Mouse (Mus musculus): ENCODE measurements around the gene Unc119b. TPM values are rescaled to one million over a fixed set of nuclear protein-coding genes. Genes with fewer than 3 reads are reported as not detected.
"Not testable (repeated sequence)": the region's sequence is repeated elsewhere in the genome, so short reads cannot be mapped to it uniquely, and the experiment has no call there.

Gene Unc119b
- polyA plus RNA-seq, 1 experiment from 2014 or later: 35.2 TPM

DNA sequence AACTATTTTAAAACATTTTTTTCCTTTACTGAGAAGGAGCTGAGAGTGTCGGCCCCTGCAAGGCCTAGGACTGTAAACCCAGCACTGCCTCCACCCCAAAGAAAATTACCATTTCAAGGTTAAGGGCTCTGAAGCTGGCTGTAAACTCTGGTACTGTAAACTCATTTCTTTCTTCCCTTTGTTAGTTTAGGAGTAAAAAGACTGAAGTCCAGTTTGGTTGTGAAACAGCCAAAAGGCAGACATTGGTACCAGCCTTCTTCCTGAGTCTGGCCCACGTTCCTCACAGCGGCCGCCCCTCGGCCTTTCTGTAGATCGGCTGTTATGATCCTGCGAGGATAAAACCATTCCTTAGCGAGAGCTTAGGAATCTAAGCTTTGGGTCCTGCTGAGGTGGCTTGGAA, 20.3 kb downstream of the Unc119b start:
- Histone ChIP-seq H3K4me2 (ENCODE audit: low read depth, low read length) (no peak overlapping the region), H3K4me1 (replicated peaks; ENCODE audit: control insufficient read depth, insufficient read depth, low read length) (peaks cover 11% of the 10 kb centered on the region; the same call in 1 of the 2 replicates), H3K27ac (ENCODE audit: low read length) (no peak overlapping the region), H3K9me3 (ENCODE audit: control insufficient read depth, low read length) (no peaks in the 10 kb centered on the region), H3K9ac (ENCODE audit: low read length) (no peak overlapping the region), H3K36me3 (ENCODE audit: control insufficient read depth, insufficient read depth, low read length) (peaks cover 17% of the 10 kb centered on the region; the same call in 1 of the 2 replicates), H3K27me3 (ENCODE audit: control insufficient read depth, insufficient read depth, low read depth, low read length) (no peaks in the 10 kb centered on the region), H3K4me3 (ENCODE audit: low read length) (no peak overlapping the region)
- no peak for ATAC-seq (ENCODE audit: low read depth)
- WGBS: 94% methylated on average over 8 of the region's 8 CpGs

DNA sequence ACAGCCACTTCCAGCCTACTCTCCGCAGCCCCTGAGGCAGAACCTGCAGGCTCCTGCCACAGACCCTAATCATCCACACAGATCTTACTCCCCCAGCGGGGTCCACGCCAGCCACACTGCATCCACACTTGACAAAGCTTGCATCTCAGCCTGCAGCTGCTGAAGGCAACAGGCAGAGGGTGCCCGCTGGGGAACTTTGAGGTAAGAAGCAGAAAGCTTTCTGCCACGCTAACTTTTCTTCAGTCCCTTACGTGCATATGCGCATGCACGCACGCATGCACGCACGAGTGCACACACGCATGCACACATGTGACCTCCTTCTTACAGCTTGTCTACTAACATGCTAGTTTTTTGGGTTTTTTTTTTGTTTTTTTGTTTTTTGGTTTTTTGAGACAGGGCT, 21.5 kb downstream of the Unc119b start:
- ATAC-seq (ENCODE audit: low read depth): no peak
- no peaks in the 10 kb centered on the region for H3K27me3 ChIP-seq (ENCODE audit: control insufficient read depth, insufficient read depth, low read depth, low read length)
- no peak overlapping the region for H3K4me2 ChIP-seq (ENCODE audit: low read depth, low read length)
- H3K36me3 ChIP-seq (ENCODE audit: control insufficient read depth, insufficient read depth, low read length): peaks cover 17% of the 10 kb centered on the region; the same call in 1 of the 2 replicates
- 92% methylated on average over 12 of the region's 12 CpGs for WGBS
- H3K4me3 ChIP-seq (ENCODE audit: low read length): no peak overlapping the region
- no peak overlapping the region for H3K9ac ChIP-seq (ENCODE audit: low read length)
- H3K4me1 ChIP-seq (replicated peaks; ENCODE audit: control insufficient read depth, insufficient read depth, low read length): peaks cover 4% of the 10 kb centered on the region; the same call in 1 of the 2 replicates
- H3K9me3 ChIP-seq (ENCODE audit: control insufficient read depth, low read length): no peaks in the 10 kb centered on the region
- H3K27ac ChIP-seq (ENCODE audit: low read length): no peak overlapping the region

DNA sequence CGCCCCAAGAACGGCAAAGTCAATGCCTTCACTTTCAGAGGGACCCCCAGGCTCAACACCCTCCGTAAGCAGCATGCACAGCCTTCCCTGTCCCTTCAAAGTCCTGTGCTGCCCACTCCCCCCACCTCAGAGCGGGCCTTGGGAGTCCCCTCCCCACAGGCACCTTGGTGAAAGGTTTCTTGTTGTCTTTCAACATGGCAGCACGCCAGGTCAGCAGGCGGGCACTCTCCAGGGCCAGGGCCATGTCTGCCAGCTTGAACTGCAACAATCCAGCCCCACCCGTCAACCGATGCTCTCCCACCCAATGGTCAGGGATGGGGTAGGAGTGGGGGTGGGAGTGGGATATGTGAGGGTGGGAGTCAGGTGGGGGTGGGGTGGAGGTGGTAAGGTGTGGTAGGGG, 23.6 kb downstream of the Unc119b start:
- Histone ChIP-seq H3K4me3 (ENCODE audit: low read length) (no peak overlapping the region), H3K4me1 (replicated peaks; ENCODE audit: control insufficient read depth, insufficient read depth, low read length) (no peaks in the 10 kb centered on the region), H3K4me2 (ENCODE audit: low read depth, low read length) (no peak overlapping the region), H3K27me3 (ENCODE audit: control insufficient read depth, insufficient read depth, low read depth, low read length) (no peaks in the 10 kb centered on the region), H3K9ac (ENCODE audit: low read length) (no peak overlapping the region), H3K27ac (ENCODE audit: low read length) (no peak overlapping the region), H3K9me3 (ENCODE audit: control insufficient read depth, low read length) (no peaks in the 10 kb centered on the region), H3K36me3 (ENCODE audit: control insufficient read depth, insufficient read depth, low read length) (peaks cover 15% of the 10 kb centered on the region; the same call in 1 of the 2 replicates)
- ATAC-seq (ENCODE audit: low read depth): no peak
- 84% methylated on average over 8 of the region's 8 CpGs for WGBS

DNA sequence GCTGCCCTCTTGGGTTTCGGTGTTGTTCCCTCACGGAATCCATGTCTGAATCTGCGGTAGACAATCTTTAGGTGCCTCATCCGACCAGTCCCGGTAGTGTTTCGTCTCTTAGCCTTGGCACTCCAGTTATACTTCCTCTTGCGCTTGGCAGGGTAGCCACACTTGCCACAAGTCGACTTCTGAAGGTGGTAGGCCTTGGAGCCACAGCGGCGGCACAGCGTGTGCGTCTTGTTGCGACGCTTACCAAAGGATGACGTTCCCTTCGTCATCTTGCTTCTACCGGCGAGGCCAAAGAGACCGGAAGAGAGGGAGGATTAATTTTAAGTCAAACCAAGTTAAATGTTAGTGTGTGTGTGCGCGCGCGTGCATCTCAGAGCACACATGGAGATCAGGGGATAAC, 31.5 kb downstream of the Unc119b start:
- not testable (repeated sequence) for H3K27ac ChIP-seq (ENCODE audit: low read length); H3K36me3 ChIP-seq (ENCODE audit: control insufficient read depth, insufficient read depth, low read length); H3K4me3 ChIP-seq (ENCODE audit: low read length); ATAC-seq (ENCODE audit: low read depth); H3K4me1 ChIP-seq (replicated peaks; ENCODE audit: control insufficient read depth, insufficient read depth, low read length); H3K9me3 ChIP-seq (ENCODE audit: control insufficient read depth, low read length); H3K9ac ChIP-seq (ENCODE audit: low read length); H3K27me3 ChIP-seq (ENCODE audit: control insufficient read depth, insufficient read depth, low read depth, low read length); H3K4me2 ChIP-seq (ENCODE audit: low read depth, low read length)
- 94% methylated on average over 23 of the region's 23 CpGs for WGBS

DNA sequence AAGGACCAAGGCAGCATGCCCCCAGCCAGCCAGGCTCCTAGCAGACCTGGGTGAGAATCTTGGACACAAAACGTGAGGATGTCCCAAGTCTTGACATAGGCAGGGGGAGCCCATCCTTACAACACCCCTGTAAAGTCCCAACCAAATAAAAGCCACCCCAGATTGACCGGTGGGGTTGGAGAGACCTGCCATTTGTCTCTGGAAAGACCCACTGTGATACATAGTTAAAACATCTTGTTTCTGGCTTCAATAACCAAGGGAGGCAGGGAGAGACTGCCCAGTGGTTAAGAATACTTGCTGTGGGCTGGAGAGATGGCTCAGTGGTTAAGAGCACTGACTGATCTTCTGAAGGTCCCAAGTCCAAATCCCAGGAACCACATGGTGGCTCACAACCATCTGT, 32.5 kb downstream of the Unc119b start:
- no peak overlapping the region for H3K4me3 ChIP-seq (ENCODE audit: low read length)
- no peak overlapping the region for H3K9ac ChIP-seq (ENCODE audit: low read length)
- H3K27ac ChIP-seq (ENCODE audit: low read length): no peak overlapping the region
- 81% methylated on average over 2 of the region's 2 CpGs for WGBS
- H3K27me3 ChIP-seq (ENCODE audit: control insufficient read depth, insufficient read depth, low read depth, low read length): no peaks in the 10 kb centered on the region
- no peak for ATAC-seq (ENCODE audit: low read depth)
- no peaks in the 10 kb centered on the region for H3K4me1 ChIP-seq (replicated peaks; ENCODE audit: control insufficient read depth, insufficient read depth, low read length)
- no peaks in the 10 kb centered on the region for H3K9me3 ChIP-seq (ENCODE audit: control insufficient read depth, low read length)
- peaks cover 13% of the 10 kb centered on the region for H3K36me3 ChIP-seq (ENCODE audit: control insufficient read depth, insufficient read depth, low read length)
- H3K4me2 ChIP-seq (ENCODE audit: low read depth, low read length): no peak overlapping the region

DNA sequence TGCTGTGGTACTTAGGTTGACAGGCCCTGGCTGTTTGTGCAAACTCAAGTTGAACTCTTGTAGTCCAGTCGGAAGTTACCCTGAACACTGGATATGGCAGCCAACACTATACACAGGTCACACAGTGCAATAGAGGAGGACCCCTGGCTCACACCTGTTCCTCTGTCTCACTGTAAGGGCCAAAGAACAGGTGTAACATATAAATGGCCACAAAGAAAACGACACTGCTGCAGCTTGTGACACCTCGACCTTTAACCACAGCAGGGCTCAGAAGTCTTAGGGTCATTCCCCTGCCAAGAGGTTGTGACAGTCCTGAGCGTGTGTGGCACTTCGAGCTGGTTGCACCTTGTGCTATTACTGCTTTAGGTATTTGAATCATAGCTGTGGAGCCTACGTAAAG, 34.3 kb downstream of the Unc119b start:
- H3K4me1 ChIP-seq (replicated peaks; ENCODE audit: control insufficient read depth, insufficient read depth, low read length): no peaks in the 10 kb centered on the region
- ATAC-seq (ENCODE audit: low read depth): no peak
- H3K4me3 ChIP-seq (ENCODE audit: low read length): no peak overlapping the region
- H3K36me3 ChIP-seq (ENCODE audit: control insufficient read depth, insufficient read depth, low read length): peaks cover 28% of the 10 kb centered on the region
- H3K27me3 ChIP-seq (ENCODE audit: control insufficient read depth, insufficient read depth, low read depth, low read length): no peaks in the 10 kb centered on the region
- no peaks in the 10 kb centered on the region for H3K9me3 ChIP-seq (ENCODE audit: control insufficient read depth, low read length)
- H3K4me2 ChIP-seq (ENCODE audit: low read depth, low read length): no peak overlapping the region
- 74% methylated on average over 6 of the region's 6 CpGs for WGBS
- no peak overlapping the region for H3K27ac ChIP-seq (ENCODE audit: low read length)
- H3K9ac ChIP-seq (ENCODE audit: low read length): no peak overlapping the region

DNA sequence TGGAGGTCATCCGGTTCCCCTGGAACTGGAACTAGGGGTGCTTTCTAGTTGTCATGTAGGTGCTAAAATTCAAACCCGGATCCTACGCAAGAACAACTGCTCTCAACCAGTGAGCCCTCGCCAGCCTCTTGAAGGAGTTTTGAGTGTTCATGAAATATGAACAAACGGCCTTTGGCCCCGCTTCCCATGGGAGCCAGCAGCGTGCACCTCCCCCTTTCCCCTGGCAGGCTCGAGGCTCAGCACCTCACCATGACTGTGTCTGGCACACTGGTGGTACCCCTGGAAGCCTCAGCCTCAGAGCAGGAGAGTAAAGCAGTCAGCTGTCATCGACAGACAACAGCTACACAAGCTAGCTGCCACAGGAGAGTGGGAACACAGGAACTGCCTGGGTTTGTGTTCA, 34.8 kb downstream of the Unc119b start:
- Histone ChIP-seq H3K9me3 (ENCODE audit: control insufficient read depth, low read length) (no peaks in the 10 kb centered on the region), H3K27me3 (ENCODE audit: control insufficient read depth, insufficient read depth, low read depth, low read length) (no peaks in the 10 kb centered on the region), H3K4me2 (ENCODE audit: low read depth, low read length) (no peak overlapping the region), H3K36me3 (ENCODE audit: control insufficient read depth, insufficient read depth, low read length) (peaks cover 30% of the 10 kb centered on the region), H3K9ac (ENCODE audit: low read length) (no peak overlapping the region), H3K4me3 (ENCODE audit: low read length) (no peak overlapping the region), H3K27ac (ENCODE audit: low read length) (no peak overlapping the region), H3K4me1 (replicated peaks; ENCODE audit: control insufficient read depth, insufficient read depth, low read length) (no peaks in the 10 kb centered on the region)
- WGBS: 64% methylated on average over 9 of the region's 9 CpGs
- ATAC-seq (ENCODE audit: low read depth): no peak

DNA sequence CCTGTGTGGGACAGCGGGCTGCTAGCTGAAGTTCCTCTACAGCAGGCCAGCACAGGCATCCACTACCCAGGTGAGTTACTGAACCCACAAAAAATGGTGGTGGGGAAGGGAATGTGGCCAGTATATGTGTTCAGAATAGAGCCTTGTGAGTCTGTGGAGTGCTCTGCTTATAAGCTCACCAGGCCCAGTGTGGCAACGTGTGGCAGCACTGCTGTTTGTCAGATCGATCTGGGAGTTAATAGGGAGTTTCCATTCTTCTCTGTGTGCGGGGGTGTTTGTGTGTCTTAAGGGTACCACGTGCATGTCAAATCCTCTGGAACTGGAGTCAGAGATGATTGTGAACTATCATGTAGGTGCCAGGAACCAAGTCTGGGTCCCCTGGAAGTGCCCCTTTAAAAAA, 35.2 kb downstream of the Unc119b start:
- Histone ChIP-seq H3K27ac (ENCODE audit: low read length) (no peak overlapping the region), H3K36me3 (ENCODE audit: control insufficient read depth, insufficient read depth, low read length) (peaks cover 30% of the 10 kb centered on the region), H3K4me2 (ENCODE audit: low read depth, low read length) (no peak overlapping the region), H3K9me3 (ENCODE audit: control insufficient read depth, low read length) (no peaks in the 10 kb centered on the region), H3K4me3 (ENCODE audit: low read length) (no peak overlapping the region), H3K27me3 (ENCODE audit: control insufficient read depth, insufficient read depth, low read depth, low read length) (no peaks in the 10 kb centered on the region), H3K9ac (ENCODE audit: low read length) (no peak overlapping the region), H3K4me1 (replicated peaks; ENCODE audit: control insufficient read depth, insufficient read depth, low read length) (no peaks in the 10 kb centered on the region)
- no peak for ATAC-seq (ENCODE audit: low read depth)
- WGBS: 81% methylated on average over 5 of the region's 5 CpGs

DNA sequence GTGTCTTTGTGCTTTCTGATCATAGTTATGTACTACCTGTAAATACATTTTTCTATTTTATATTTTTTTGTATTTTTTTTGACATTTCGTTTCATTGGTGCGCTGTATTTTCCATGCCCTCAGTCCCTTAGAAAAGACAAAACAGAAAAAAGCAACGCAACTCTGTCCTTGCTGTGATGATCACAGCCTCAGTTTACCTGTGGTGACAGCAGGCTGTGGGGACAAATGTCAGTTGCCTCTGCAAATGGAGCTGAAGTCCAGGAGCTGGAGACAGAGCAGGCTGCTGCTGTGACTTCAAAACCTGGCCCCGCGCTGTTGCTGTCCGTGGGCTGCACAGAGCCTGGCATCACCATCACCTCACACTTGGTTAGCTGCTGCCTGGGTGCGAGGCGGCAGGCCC, 36.6 kb downstream of the Unc119b start, which contains the start of gene Gm10401:
Gene Gm10401, minus strand, starts transcription at position 101 of the 400 bp plus-strand sequence.
- peaks cover 30% of the 10 kb centered on the region for H3K36me3 ChIP-seq (ENCODE audit: control insufficient read depth, insufficient read depth, low read length)
- no peaks in the 10 kb centered on the region for H3K27me3 ChIP-seq (ENCODE audit: control insufficient read depth, insufficient read depth, low read depth, low read length)
- H3K4me1 ChIP-seq (replicated peaks; ENCODE audit: control insufficient read depth, insufficient read depth, low read length): no peaks in the 10 kb centered on the region

DNA sequence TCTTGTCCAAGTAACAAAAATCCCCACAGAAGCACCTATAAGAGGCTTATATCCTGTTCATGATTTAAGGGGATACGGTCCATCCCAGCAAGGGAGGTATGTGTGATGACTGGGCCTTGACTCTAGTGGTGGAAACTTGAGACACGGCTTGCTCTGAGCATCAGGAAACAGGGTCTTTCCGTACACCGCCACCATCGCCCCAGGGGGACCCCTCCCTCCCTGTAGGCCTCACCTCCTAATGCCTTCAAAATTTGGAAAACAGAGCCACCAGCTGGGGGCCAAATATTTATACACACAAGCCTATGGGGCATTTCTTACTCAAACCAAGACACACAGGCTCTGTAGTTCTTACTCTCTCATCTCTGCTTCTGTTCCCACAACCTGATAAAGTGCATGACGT, 43.0 kb downstream of the Unc119b start:
- ATAC-seq (ENCODE audit: low read depth): no peak
- no peak overlapping the region for H3K27ac ChIP-seq (ENCODE audit: low read length)
- H3K9ac ChIP-seq (ENCODE audit: low read length): no peak overlapping the region
- 92% methylated on average over 6 of the region's 6 CpGs for WGBS
- peaks cover 42% of the 10 kb centered on the region for H3K36me3 ChIP-seq (ENCODE audit: control insufficient read depth, insufficient read depth, low read length)
- H3K4me1 ChIP-seq (replicated peaks; ENCODE audit: control insufficient read depth, insufficient read depth, low read length): no peaks in the 10 kb centered on the region
- H3K27me3 ChIP-seq (ENCODE audit: control insufficient read depth, insufficient read depth, low read depth, low read length): no peaks in the 10 kb centered on the region
- H3K4me2 ChIP-seq (ENCODE audit: low read depth, low read length): no peak overlapping the region
- no peaks in the 10 kb centered on the region for H3K9me3 ChIP-seq (ENCODE audit: control insufficient read depth, low read length)
- no peak overlapping the region for H3K4me3 ChIP-seq (ENCODE audit: low read length)

More for the DNA sequence above, 36.6 kb downstream of the Unc119b start, which contains the start of gene Gm10401:
- Histone ChIP-seq H3K9ac (ENCODE audit: low read length) (no peak within 1 kb of the TSS), H3K4me2 (ENCODE audit: low read depth, low read length) (no peak within 1 kb of the TSS), H3K9me3 (ENCODE audit: control insufficient read depth, low read length) (no peaks in the 10 kb centered on the region), H3K27ac (ENCODE audit: low read length) (no peak within 1 kb of the TSS), H3K4me3 (ENCODE audit: low read length) (no peak within 1 kb of the TSS)
- 98% methylated on average over 8 of the region's 8 CpGs for WGBS
- no peak for ATAC-seq (ENCODE audit: low read depth)

All from lung, embryonic 16.5 days (tissue).